Mouse (Mus musculus): ENCODE data around the gene Vwce.
A peak's percentile ranks its signal among the peaks of the same experiment; 100 is the strongest.

Vwce gene

DNA sequence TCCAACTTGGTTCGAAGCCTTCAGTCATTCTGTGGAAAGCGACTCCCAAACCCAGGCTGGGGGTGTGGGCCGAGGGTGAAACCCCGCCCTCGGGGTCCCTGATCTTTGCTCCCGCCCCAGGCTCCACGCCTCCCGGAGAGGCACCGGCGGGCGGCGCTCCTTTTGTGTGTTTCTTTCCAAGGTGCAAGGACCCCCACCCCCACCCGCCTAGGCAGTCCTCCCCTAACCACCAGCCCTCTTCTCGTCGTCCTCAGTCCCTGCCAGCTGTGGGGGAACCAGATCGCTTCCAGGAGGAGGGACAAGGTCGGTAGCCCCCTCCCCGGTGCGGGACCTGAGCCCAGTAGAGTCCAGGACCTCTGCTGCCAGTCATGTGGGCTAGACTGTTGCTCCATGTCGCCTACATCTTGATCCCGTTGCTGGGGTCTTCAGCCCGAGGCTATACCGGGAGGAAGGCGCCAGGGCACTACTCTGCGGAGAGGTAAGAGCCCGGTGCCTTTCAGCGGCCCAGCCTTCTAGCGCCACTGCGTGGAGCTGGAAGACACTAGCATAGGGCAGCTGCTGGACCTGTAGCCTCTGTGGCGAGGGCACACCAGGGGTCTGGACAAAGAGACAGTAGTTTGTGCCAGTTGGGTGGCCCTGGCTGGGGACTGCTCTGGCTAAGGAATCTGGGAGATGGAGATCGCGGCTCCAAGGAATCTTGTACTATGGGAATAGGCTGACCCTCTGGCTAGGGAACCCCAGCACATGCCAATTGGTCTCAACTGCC, at the start of gene Vwce:
Gene Vwce, plus strand, starts transcription at position 108 of the 766 bp plus-strand sequence.
- no peak for DNase-seq (ENCODE audit: low spot score)

DNA sequence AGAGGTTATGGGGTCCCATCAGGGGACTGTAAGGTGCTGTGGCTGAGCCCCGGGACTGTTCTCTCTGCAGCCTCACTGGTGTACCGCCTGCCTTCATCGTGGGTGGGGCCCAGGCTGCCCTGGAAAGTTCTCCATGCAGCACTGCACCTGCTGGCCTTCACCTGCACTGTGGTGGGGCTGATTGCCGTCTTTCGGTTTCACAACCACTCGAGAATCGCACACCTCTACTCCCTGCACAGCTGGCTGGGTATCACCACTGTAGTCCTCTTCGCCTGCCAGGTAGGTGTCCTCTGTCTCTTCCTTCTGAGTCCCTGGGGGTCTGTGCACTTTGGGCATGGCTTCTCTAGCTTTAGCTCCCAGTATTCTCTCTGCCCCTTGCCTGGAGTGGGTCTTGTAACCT, 48.9 kb upstream of the Vwce start:
- no peak for DNase-seq (ENCODE audit: low spot score)

DNA sequence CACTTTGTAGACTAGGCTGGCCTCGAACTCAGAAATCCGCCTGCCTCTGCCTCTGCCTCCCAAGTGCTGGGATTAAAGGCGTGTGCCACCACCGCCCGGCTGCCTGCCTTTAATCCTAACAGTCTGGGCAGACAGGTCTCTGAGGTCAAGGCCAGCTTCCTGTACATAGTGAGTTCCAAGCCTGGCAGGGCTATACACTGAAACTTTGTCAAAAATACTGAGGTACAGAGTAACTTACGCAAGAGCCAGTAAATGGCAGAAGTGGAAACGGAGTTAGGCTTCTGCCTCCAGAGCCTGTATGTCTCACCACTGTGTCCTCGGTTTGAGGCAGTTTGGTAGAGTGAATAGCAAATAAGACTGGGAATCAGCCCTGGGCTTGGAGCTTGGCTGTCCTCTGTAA, 46.8 kb upstream of the Vwce start:
- no peak for DNase-seq (ENCODE audit: low spot score)

DNA sequence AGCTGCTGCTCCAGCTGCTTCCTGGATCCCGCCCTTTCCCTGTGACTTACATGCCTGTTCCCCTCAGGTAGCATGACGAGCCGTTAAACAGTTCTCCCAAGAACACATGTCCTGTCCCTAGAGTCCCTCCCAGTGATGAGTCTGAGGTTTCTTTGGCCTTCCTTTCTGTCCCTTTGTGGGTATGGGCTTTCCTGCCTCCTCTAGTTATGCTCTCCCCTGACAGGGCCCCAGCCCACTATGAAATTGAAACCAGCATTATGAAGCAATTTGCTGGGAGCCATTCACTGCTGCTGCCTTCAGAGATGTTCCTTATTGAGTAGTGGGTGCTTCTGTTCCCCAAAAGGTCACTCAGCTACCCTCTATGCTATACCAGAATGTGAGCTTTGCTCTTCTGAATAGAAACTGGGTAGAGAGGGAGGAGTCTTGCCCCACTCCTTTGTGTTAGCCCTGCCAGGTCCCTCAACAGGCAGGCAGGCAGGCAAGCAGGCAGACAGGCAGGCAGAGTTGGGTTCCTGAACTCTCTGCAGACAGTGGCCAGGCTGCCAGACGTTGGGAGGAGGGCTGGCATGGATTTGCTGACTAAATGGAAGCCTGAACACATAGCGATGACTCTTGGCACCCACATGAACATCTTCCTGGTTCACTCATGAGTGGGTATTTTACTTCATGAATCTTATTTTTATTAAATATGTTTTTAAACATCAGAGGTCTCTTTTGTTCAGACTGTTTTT, 44.7 kb upstream of the Vwce start:
- DNase-seq (ENCODE audit: low spot score), result no peak

DNA sequence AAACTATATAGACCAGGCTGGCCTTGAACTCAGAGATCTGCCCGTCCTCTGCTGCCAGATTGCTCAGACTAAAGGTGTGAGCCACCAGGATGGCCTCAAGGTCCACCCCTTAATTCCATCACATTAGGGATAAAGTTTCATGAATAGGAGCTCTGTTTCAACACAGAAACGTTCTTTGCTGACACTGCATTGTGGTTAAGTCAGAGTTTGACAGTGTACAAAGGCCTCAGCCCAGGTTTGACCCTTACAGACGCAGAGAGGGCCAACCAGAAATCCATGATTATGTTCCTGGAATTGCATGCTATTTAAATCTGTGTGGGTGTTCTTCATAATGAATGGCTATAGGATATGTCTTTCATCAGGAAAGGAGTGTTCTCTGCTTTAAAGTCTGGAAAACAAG, 43.7 kb upstream of the Vwce start:
- no peak for DNase-seq (ENCODE audit: low spot score)

DNA sequence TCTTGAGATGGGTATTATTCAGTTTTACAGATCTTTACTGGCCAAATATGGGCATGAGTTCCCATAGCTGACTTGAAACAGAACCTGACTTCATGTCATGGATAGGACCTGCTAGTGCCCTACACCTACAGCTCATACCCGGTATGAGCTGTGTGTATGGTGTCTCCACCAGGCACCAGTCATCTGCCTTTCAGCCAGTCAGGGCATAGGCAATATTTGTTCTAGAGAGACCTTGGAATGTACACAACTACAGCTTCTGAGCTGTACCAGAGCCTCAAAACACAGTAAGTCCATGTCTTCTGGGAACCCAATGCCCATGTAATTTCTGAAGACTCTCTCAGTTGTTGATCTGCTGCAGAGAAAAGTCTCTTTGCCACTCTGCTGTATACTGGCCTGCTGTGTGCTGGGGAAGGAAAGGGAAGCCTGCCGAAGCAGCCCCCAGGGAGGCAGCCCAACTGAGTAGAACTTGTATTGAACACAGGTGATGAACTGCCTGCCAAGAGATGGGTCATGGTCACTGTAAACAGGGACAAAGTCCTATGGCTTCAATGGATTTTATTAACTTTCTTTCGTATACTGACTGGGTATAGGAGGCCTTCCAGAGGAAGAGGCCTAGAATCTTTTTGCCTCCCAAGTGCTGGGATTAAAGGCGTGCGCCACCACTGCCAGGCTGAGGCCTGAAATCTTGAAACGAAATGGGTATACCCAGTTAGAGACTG, 42.2 kb upstream of the Vwce start:
- no peak for DNase-seq (ENCODE audit: low spot score)

DNA sequence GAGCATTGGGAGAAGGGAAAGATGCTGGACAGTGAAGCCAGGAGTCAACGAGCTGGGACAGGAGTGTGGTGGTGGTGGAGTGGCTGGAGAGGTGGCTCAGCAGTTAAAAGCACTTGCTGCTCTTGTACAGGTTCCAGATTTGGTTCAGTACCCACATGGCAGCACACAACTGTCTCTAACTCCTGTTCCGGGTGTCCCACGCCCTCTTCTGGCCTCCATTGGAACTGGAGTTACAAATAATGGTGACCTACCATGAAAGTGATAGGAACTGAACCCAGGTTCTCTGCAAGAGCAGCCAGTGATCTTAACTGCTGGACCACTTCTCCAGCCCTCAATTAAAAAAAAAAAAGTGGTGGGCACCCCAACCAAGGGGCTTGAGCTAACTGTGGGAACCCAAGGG, 35.8 kb upstream of the Vwce start:
- DNase-seq (ENCODE audit: low spot score), result no peak

DNA sequence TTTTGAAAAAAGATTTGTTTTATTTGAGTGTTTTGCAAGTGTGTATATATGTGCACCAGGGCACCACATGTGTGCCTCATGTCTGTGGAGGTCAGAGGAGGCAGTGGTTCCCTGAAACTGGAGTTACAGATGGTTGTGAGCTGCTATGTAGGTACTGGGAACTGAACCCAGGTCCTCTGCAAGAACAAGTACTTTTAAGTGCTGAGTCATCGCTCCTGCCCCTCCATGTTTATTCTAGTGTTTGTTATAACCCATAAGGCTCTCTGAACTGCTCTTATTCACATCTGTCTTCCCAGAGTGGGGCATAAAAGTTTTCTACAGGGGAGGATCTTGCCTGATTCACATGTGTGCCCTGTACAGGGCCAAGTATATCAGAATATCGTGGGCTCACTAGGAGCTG, 34.4 kb upstream of the Vwce start:
- DNase-seq (ENCODE audit: low spot score), result no peak

DNA sequence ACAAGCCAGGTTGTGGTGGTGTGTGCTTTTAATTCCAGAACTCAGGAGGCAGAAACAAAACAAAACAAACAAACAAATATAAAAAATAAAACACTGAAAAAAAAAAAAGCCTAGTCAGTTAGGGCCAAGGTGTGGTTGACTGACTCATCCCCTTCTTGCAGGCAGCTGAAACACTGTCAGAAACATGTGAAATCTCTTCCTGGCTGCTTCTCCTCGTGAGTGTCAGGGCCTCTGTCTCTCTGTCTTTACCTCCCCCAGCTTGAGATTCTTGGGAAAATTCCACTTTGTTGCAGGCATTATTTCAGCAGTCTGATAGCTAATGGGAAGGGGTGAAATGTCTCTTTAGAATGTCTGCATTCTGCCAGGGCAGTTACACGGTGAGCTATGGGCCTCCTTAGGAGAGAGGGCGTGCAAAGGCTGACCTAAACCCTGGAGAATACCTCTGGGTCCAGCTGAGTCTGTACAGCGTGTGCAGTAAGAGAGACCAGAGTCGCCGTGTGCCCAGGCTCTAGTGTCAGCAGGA, 31.7 kb upstream of the Vwce start:
- DNase-seq (ENCODE audit: low spot score), result no peak

DNA sequence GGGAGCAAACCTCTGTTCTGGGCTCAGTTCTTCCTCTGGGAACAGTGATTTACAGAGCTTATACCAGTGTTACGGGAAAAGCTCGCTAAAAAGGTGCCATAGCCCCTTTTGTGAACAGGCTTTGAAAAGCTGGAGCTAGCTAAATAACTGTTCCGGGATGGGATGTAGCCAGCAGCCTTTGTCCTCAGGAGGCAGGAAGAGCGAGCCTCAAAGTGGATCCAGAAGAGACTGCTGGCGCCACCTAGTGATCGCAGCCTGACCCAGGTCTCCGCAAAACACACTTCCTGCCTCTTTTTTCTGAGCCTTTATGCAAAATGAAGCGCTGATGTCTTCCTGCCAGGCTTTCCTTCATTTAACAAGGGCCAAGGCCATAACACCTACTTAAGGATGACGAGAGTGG, 31.2 kb upstream of the Vwce start:
- DNase-seq (ENCODE audit: low spot score), result peak; percentile 76

DNA sequence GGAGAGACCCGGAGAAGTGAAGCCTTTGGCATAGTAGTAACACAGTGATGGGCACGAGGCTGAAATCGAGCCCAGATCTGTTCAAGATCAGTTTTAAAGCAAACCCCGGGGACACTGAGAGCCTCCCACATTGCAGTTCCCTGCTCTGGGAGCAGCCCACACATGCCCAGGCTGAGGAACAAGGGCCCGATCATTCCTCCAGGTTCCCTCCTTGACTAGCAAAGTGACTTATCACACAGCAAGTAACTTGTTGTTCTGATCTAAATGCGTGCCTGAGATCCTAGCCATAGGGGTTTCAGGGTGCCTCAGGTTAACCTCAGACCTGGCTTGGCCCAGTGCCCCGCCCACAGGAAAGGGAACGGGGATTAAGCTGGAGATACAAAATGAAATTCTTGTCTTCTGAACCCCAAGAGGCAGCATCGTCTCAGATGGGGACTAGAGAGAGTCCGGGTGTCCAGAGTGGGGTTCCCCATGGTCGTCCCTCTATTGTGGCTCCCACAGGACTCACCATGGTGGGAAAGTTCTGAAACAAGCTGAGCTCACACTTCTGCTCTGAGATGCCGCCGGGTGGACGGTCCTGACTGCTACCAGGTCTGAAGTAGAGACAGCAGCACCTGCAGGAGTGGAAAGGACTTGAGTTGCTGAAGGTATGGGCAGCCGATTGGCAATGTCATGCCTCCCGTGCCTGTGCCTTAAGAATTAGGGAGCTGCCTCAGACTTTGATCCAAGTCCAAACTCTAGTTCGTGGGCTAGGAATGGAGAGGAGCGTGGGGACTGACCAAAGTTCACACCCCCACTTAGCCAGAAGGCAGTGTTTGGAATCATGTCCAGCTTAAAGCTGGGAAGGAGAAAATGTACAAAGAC, 30.1 kb upstream of the Vwce start:
- peak; percentile 76 for DNase-seq (ENCODE audit: low spot score)

DNA sequence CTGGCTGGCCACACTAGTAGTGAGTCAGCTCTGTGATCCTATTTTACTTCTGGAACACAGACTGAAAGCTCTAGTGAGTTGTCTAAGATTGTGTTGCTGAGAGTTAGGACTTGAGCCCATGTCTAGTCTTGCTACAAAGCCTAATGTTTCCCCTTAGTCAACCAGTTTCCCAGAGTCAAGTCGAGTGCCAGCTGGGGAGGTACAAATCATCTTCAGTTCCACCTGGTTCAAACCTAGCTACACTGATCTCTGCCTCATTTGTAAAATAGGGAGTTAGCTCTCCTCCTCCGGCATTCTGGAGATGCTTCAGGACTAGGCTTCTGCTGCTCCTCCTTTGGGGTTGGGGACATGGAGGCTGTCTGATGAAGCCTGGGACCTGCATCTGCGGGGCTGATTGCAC, 29.5 kb upstream of the Vwce start:
- no peak for DNase-seq (ENCODE audit: low spot score)

DNA sequence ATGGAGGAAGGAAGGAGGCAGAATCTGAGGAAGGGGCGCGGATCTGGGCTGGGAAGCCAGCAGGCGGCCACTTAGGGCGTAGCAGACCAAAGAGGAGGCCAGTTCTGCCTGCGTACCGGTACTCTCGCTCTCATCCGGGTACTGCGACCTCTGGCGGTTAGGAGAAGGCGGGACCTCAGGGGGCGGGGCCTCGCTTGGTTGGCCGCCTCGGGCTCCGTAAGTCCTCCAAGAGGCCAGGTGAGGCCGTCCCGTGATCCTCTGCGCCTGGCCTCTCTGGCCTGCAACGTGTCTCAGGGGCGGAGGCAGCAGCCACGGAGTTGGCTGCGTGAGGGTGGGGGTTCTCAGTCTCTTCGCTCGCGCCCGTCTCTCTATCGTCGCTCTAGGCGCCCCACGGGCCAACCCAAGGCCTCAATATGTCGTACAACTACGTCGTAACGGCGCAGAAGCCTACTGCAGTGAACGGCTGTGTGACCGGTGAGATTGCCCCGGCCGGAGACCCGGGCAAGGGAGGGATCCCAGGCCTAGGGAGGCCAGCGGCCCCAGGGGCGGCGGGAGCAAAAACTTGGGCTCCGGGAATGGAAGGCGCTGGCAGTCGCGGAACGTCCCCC, 28.6 kb upstream of the Vwce start, which contains the start of the genes Ddb1 and Tkfc:
Gene Ddb1, plus strand, starts transcription at position 35 of the 608 bp plus-strand sequence.
Gene Tkfc, minus strand, starts transcription at position 362 of the 608 bp plus-strand sequence.
- DNase-seq (ENCODE audit: low spot score), result peak; percentile 99

DNA sequence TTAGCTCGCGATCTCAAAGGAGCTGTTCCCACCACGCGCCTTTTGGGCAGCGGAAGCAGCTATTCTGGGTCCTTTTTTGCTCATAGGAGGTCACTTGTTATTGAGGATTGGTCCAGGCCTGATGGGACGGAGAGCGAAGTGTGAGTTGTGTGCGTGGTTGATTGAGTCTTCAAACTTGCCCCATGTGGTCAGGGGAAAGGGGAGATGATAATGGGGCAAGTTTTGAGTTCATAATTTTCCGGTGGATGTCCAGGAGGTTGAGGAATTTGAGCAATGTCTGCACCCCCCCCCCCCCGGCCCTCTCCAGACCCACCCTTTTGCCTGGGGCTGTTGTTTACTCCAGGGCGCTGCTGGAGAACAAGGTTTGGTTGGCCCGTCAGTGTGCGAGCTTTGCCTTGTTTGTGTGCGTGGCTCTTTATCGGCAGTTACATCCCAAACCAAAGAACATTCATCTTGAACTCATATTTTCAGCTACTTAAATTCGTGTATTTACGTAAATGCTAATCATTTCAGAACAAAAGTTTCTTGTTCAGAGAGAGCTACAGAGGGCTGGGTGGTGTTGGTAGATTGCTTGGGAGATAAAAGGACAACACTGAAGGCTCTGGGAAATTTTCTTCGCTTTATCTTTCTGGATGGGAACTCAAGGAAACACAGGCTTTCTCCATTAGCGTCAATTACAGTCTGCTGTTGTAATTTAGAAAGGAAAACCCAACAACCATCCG, 28.0 kb upstream of the Vwce start:
- DNase-seq (ENCODE audit: low spot score), result no peak

DNA sequence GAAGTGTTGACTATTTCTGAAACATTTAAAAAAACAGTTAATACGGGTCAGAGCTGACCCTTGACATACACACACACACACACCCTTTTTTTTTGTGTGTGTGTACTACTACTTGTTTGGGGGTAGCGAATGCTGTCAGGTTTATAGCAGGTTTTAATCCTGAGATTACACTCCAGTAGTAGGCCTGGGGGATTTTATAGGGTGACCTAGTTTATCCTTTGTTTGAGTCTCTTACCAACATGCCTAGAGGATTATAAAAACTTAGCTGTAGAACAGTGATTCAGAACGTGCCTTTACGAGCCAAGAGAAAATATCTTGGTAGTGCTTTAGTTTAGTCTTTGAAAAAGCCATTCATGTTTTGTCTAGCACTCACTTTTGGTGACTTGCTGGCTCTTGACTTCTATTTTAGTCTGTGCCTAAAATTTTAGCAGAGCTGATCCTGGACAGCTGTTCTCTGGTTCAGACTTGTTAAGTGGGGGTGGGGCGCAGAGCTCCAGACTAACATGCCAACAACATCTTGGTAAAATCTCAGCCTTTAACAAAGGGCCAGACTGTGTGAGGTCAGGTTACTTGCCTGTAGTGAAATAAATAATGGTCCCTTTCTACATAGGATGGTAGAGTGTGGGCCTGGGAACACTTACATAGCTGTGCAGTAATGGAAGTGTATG, 25.3 kb upstream of the Vwce start:
- no peak for DNase-seq (ENCODE audit: low spot score)

DNA sequence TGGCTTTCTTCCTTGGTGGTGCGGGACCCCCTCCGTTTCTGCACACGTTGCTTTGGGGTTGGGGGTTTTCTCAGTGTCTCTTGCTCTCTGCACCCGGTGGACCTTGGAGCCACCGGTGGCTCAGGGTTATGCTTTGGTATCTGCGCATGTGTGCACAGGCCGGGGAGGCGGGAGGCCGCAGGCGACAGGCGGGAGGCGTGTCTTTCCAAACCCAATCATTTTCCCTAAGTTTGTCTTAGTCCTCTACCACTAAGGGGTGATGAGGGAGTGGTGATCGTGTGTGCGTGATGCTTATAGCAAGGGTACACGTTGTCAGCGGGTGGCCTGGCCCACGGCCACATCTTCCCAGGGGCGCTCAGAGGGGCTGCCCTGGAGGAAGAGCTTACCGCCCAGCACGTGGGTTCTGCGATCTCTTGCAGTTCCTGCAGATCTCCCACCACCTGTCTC, 882 bp downstream of the Vwce start:
- peak; percentile 30 for DNase-seq (ENCODE audit: low spot score)

DNA sequence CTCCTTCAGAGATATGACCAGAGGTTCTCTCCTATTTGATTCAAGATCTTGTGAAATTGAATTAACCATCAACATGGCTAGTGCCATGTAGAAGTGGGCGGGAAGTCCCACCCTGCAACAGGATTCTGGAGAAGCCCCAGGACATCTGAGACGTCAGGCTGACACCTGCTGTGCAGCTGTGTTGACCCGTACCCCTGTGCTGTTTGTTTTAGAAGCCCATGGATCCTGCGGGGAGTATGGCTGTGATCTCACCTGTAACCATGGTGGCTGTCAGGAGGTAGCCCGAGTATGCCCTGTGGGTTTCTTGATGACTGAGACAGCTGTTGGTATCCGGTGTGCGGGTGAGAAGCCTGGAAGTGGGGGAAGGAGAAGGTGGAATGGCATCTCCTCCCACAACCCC, 3.8 kb downstream of the Vwce start:
- no peak for DNase-seq (ENCODE audit: low spot score)

DNA sequence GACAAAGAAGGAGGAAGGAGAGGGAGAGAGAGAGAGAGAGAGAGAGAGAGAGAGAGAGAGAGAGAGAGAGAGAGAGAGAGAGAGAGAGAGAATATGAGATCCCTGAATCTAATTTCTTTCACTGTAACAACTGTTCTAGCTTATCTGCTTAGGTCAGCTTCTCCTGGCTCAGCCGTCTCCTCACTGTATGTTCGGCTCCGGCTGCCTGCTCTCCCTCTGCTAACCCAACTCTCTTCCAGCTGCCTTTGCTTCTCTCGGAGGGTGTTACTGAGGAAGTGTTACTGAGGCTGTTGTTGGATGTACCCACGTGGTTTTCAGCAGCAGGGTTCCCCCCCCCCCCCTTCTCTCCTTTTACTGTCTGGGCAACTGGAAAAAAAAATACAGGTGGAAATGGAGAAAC, 6.1 kb downstream of the Vwce start:
- no peak for DNase-seq (ENCODE audit: low spot score)

DNA sequence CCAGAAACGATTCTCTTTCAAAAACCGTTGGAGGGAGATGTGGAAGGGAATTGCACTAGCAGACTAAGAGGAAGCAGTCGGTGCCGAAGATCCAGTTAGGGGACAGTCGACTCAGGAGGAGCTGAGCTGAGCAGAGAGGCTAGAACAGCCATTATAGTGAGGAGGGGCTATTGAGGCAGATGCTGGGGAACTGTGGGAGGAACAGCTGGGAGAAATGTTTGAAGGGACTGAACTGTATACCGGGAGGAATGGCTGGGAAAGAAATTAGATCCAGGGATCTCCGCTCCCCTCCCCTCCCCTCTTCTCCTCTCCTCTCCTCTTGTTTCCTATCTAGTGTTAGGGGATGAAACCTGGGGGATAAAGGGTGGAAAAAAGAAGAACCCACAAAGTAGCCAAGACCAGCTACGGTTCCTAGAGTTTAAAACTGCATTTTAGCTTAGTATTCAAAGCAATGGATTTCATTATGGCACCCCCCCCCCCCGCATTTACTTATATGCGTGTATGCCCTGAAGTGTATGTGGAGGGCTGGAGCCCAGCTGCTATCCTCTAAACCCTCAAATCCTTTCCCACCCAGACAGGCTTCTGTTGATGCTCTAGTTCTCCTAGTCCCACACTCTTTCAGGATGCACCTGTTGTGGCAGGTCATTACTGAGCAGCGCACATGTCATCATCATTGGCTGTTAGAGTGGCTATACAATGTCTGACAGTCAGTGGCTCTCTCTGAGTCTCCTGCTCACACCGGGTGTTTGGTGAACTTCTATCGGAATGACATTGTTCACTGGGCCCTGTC, 6.8 kb downstream of the Vwce start:
- DNase-seq (ENCODE audit: low spot score), result no peak
